Mouse (Mus musculus) limb, embryonic 11.5 days (tissue): ENCODE results near the gene Alk. TPM values are rescaled to one million over a fixed set of nuclear protein-coding genes. Genes with fewer than 3 reads are reported as not detected.

Experiments used
- ATAC-seq: fragments of 200-750 bp; cut with Nextera tagmentation; 2 replicates; pipeline ENCODE4 v1.8.0; 2017; ENCODE audit warnings: low read depth; ENCODE audit not compliant: insufficient number of reproducible peaks, low FRiP score, low TSS enrichment
- DNase-seq: peaks from one replicate; pipeline ENCODE4 v3.0.0-alpha.2; 2015; ENCODE audit warnings: low spot score
- H3K27ac ChIP-seq: fragments of 300-500 bp; sonication (generic); replicated peaks from 2 replicates; pipeline ENCODE4 v1.5.1; 2014; ENCODE audit warnings: low read depth, mild to moderate bottlenecking, low read length
- H3K27me3 ChIP-seq: fragments of 300-500 bp; sonication (generic); 2 replicates; pipeline ENCODE4 v1.6.1; 2014; ENCODE audit warnings: mild to moderate bottlenecking, low read length, mixed read lengths; ENCODE audit not compliant: control insufficient read depth, insufficient read depth
- H3K36me3 ChIP-seq: fragments of 300-500 bp; sonication (generic); 2 replicates; pipeline ENCODE4 v1.6.1; 2014; ENCODE audit warnings: mild to moderate bottlenecking, low read length, moderate library complexity, mixed read lengths; ENCODE audit not compliant: control insufficient read depth, insufficient read depth
- H3K4me1 ChIP-seq: fragments of 300-500 bp; sonication (generic); 2 replicates; pipeline ENCODE4 v1.6.1; 2014; ENCODE audit warnings: low read length, mixed read lengths; ENCODE audit not compliant: control insufficient read depth, insufficient read depth
- H3K4me2 ChIP-seq: fragments of 300-500 bp; sonication (generic); 2 replicates; pipeline ENCODE4 v1.6.1; 2014; ENCODE audit warnings: low read depth, mild to moderate bottlenecking, moderate library complexity; ENCODE audit not compliant: severe bottlenecking
- H3K4me3 ChIP-seq: fragments of 300-500 bp; sonication (generic); 2 replicates; pipeline ENCODE4 v1.5.1; 2014; ENCODE audit warnings: low read depth, low read length
- H3K9ac ChIP-seq: fragments of 300-500 bp; sonication (generic); 2 replicates; pipeline ENCODE4 v1.6.1; 2014; ENCODE audit warnings: mild to moderate bottlenecking, low read length
- H3K9me3 ChIP-seq: fragments of 300-500 bp; sonication (generic); 2 replicates; pipeline ENCODE4 v1.6.1; 2016; ENCODE audit warnings: low read length; ENCODE audit not compliant: control insufficient read depth
- WGBS: fragments of 180-500 bp; shearing (Covaris S2); extraction: QIAGEN DNeasy Blood & Tissue Kit; methylation state at CpG from one replicate; pipeline ENCODE4 v1.1.7; 2014; 5-methylcytosine and 5-hydroxymethylcytosine counted together
- polyA plus RNA-seq: library from polyadenylated mRNA; unstranded; fragments of >200 nt; fragmentation: Nextera tagmentation; extraction: Ambion mirVana; gene quantifications from 2 replicates; pipeline ENCODE4 v1.2.1, GENCODE M21; 2014

Alk gene
- polyA plus RNA-seq, 1 experiment from 2014 or later = 0.05 TPM

GRCm38 (mm10) chr17:72560771-72561170 is 43.7 kb downstream of the Alk start:
- ATAC-seq (no peak), DNase-seq (no peak)
- Histone ChIP-seq H3K27me3 (no peaks in the 10 kb centered on the region), H3K36me3 (no peaks in the 10 kb centered on the region), H3K4me1 (no peaks in the 10 kb centered on the region), H3K27ac (no peak overlapping the region), H3K9ac (no peak overlapping the region), H3K4me2 (no peak overlapping the region), H3K4me3 (no peak overlapping the region), H3K9me3 (no peaks in the 10 kb centered on the region)
- 81% methylated on average over 1 of the region's 1 CpGs for WGBS

GRCm38 (mm10) chr17:72557029-72557735 is 47.2 kb downstream of the Alk start:
- Histone ChIP-seq H3K4me1 (no peaks in the 10 kb centered on the region), H3K4me3 (no peak overlapping the region), H3K9ac (no peak overlapping the region), H3K4me2 (no peak overlapping the region), H3K9me3 (no peaks in the 10 kb centered on the region), H3K36me3 (no peaks in the 10 kb centered on the region), H3K27ac (no peak overlapping the region), H3K27me3 (no peaks in the 10 kb centered on the region)
- ATAC-seq (no peak), DNase-seq (no peak)
- 88% methylated on average over 6 of the region's 6 CpGs for WGBS

GRCm38 (mm10) chr17:72546274-72546673 is 58.2 kb downstream of the Alk start:
- H3K4me2 ChIP-seq = no peak overlapping the region
- no peak overlapping the region for H3K9ac ChIP-seq
- no peaks in the 10 kb centered on the region for H3K27me3 ChIP-seq
- no peak overlapping the region for H3K4me3 ChIP-seq
- no peak for DNase-seq
- no peak overlapping the region for H3K27ac ChIP-seq
- H3K36me3 ChIP-seq = no peaks in the 10 kb centered on the region
- no peaks in the 10 kb centered on the region for H3K4me1 ChIP-seq
- ATAC-seq = no peak
- WGBS = 92% methylated on average over 4 of the region's 4 CpGs
- H3K9me3 ChIP-seq = no peaks in the 10 kb centered on the region

- no peak overlapping the region for H3K4me3 ChIP-seq
- DNase-seq = no peak
- no peak overlapping the region for H3K4me2 ChIP-seq
- no peak overlapping the region for H3K27ac ChIP-seq
- no peaks in the 10 kb centered on the region for H3K36me3 ChIP-seq
- no peaks in the 10 kb centered on the region for H3K27me3 ChIP-seq
- WGBS = 88% methylated on average over 6 of the region's 6 CpGs
- no peak overlapping the region for H3K9ac ChIP-seq
- no peaks in the 10 kb centered on the region for H3K9me3 ChIP-seq
- no peaks in the 10 kb centered on the region for H3K4me1 ChIP-seq
- no peak for ATAC-seq
Measured at GRCm38 (mm10) chr17:72535304-72535703, 69.1 kb downstream of the Alk start.

GRCm38 (mm10) chr17:72532266-72532665 is 72.2 kb downstream of the Alk start:
- Histone ChIP-seq H3K4me1 (no peaks in the 10 kb centered on the region), H3K4me2 (no peak overlapping the region), H3K27ac (no peak overlapping the region), H3K36me3 (no peaks in the 10 kb centered on the region), H3K27me3 (no peaks in the 10 kb centered on the region), H3K9ac (no peak overlapping the region), H3K9me3 (no peaks in the 10 kb centered on the region), H3K4me3 (no peak overlapping the region)
- no peak for DNase-seq
- WGBS = 82% methylated on average over 6 of the region's 6 CpGs
- ATAC-seq = no peak

GRCm38 (mm10) chr17:72528481-72528880 is 75.9 kb downstream of the Alk start:
- 89% methylated on average over 8 of the region's 8 CpGs for WGBS
- ATAC-seq = no peak
- no peak for DNase-seq

GRCm38 (mm10) chr17:72527481-72527880 is 76.9 kb downstream of the Alk start:
- Histone ChIP-seq H3K9ac (no peak overlapping the region), H3K27ac (no peak overlapping the region), H3K27me3 (no peaks in the 10 kb centered on the region), H3K4me2 (no peak overlapping the region), H3K36me3 (no peaks in the 10 kb centered on the region), H3K9me3 (no peaks in the 10 kb centered on the region), H3K4me3 (no peak overlapping the region), H3K4me1 (no peaks in the 10 kb centered on the region)
- DNase-seq = no peak
- no peak for ATAC-seq
- 86% methylated on average over 5 of the region's 5 CpGs for WGBS

More at GRCm38 (mm10) chr17:72528481-72528880, 75.9 kb downstream of the Alk start:
- H3K4me2 ChIP-seq = no peak overlapping the region
- H3K36me3 ChIP-seq = no peaks in the 10 kb centered on the region
- H3K27ac ChIP-seq = no peak overlapping the region
- H3K9me3 ChIP-seq = no peaks in the 10 kb centered on the region
- H3K27me3 ChIP-seq = no peaks in the 10 kb centered on the region
- no peak overlapping the region for H3K9ac ChIP-seq
- H3K4me1 ChIP-seq = no peaks in the 10 kb centered on the region
- no peak overlapping the region for H3K4me3 ChIP-seq

- Histone ChIP-seq H3K4me1 (no peaks in the 10 kb centered on the region), H3K27me3 (no peaks in the 10 kb centered on the region), H3K9ac (no peak overlapping the region), H3K4me2 (no peak overlapping the region), H3K4me3 (no peak overlapping the region), H3K27ac (no peak overlapping the region), H3K9me3 (no peaks in the 10 kb centered on the region), H3K36me3 (no peaks in the 10 kb centered on the region)
- DNase-seq = no peak
- no peak for ATAC-seq
- 90% methylated on average over 4 of the region's 4 CpGs for WGBS
Measured at GRCm38 (mm10) chr17:72526356-72526755, 78.1 kb downstream of the Alk start.

GRCm38 (mm10) chr17:72524839-72525238 is 79.6 kb downstream of the Alk start:
- 91% methylated on average over 3 of the region's 3 CpGs for WGBS
- Histone ChIP-seq H3K4me2 (no peak overlapping the region), H3K9ac (no peak overlapping the region), H3K36me3 (no peaks in the 10 kb centered on the region), H3K9me3 (no peaks in the 10 kb centered on the region), H3K27me3 (no peaks in the 10 kb centered on the region), H3K4me1 (no peaks in the 10 kb centered on the region), H3K4me3 (no peak overlapping the region), H3K27ac (no peak overlapping the region)
- no peak for DNase-seq
- ATAC-seq = no peak
